Mouse (Mus musculus) erythroid progenitor cell, adult 5-6 weeks (primary cell): ENCODE measurements around the gene Zfp790. TPM values are rescaled to one million over a fixed set of nuclear protein-coding genes. Genes with fewer than 3 reads are reported as not detected.
A peak's percentile ranks its signal among the peaks of the same experiment; 100 is the strongest.
"Not testable (repeated sequence)": the region's sequence is repeated elsewhere in the genome, so short reads cannot be mapped to it uniquely, and the experiment has no call there.

ENCODE experiments used
- ATAC-seq: replicated peaks from 2 replicates; pipeline ENCODE4 v1.8.0; 2016; ENCODE audit warnings: moderate number of reproducible peaks, mild to moderate bottlenecking, moderate TSS enrichment, inconsistent platforms; ENCODE audit not compliant: poor library complexity, low FRiP score, severe bottlenecking
- total RNA-seq, 2 experiments: library from RNA; stranded (forward) in 1 of 2; stranded (reverse) in 1 of 2; fragments of 150-400 nt in 1 of 2; fragments of 186-747, 209-891 nt in 1 of 2; gene quantifications; 2 replicates each; pipeline versions ENCODE4 v1.2.3 to v1.2.4; 2015 to 2017; ENCODE audit warnings: low replicate concordance in 2 of 2

The Zfp790 gene
- total RNA-seq, 2 experiments from 2014 or later = 4.2 to 5.0 TPM

DNA sequence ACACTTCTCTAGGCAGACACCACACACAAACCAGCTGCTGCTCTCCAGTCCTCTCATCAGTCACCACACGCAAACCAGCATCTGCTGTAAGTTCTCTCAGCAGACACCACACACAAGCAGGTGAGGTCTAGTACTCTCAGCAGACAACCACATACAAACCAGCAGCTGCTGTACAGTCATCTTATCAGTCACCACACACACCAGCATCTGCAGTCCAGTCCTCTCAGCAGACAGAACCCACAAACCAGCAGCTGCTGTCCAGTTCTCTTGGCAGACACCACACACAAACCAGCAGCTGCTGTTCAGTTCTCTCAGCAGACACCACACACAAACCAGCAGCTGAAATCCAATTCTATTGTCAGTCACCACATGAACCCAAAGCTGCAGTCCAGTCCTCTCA, 20.9 kb downstream of the Zfp790 start:
- no peak for ATAC-seq

DNA sequence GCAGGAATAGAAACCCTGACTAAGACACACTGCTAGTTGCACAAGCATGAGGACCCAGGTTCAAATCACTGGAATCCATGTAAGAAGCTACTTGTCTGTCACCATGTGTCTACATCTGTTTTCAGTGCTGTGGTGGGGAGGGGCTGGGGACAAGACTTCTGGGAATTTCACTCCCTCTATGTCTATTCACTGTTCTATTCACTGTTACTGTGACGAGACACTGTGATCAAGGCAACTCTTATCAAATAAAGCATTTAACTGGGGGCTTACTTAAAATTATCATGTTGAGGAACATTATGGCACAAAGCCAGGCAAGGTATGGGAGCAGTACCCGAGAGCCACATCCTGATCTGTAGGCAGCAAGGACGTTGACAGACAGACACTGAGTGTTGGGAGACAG, 23.3 kb downstream of the Zfp790 start:
- no peak for ATAC-seq

DNA sequence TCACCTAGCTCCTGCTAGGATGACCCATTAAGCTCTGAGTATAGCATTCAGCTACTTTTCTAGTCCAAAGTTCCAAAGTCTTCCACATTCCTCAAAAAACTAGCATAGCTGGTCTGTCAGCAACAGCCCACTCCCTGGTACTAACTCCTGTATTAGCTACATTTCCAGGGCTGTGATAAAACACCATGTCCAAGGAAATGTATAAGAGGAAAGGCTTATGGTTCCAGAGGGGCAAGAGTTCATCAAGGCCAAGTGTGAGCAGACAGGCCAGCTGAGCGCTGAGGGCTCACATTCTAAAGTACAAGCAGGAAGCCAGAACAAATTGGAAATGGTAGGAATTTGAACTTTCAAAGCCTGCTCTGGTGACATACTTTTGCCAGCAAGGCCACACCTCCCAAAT, 26.2 kb downstream of the Zfp790 start:
- no peak for ATAC-seq

DNA sequence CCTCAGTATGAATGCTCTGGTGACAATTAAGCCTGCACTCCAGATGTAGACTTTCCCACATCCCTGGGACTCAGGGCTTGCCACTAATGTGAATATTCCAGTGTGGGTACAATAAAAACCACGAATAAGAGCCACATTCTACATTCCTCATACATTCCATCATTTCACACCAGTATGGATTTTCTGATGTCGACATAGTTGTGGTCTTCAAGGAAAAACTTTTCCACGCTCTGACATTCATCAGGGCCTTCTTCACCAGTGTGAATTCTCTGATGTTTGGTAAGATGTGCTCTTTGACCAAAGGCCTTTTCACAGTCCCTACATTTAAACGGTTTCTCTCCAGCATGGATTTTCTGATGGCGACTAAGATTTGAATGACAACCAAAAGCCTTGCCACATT, 28.7 kb downstream of the Zfp790 start:
- ATAC-seq = no peak

DNA sequence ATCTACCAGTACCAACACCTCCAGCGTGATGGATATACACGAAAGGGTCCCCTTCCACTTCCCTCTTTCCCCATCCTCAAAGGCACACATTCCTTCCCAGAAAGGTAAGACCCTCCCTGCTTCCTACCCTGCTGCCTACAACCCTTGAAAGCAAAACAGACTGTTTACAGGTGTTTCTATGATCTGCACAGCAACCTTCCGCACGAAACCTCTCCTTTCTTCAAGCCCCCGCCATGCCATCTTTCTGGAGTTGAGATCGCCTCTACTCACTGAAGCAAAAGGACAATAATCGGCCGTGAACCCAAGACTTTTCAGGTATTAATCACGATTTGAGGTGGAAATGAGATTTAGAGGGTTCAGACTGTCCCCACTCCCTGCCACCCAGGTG, 36.9 kb downstream of the Zfp790 start:
- ATAC-seq = no peak

DNA sequence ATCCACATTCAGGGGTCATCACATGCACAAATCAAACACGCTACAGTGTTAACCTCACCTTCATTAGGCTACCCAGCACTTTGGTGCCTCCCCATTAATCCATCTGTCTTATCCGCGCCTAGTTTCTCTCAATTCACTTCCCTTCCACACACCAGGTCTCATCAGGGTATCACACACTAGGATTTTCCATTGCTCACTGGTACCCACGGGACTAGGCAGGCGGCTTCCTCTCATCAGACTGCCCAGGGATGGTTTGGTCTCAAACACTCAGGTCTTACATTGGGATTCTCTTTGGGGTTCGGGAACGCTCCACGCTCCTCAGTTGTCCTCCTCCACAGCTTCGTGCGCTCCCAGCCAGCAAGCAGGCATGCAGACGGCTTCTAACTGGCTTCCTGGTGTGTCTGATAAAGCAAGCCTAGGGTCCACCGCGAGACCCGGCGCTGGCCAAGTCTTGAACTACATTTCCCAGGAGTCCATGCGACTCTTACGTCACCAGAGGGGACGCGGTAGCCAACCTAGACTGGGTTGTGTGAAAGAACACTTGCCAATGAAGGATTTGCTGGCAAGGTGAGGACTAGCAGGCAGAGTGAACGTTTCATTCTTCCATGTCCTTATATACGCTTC, 37.4 kb downstream of the Zfp790 start, which contains the start of gene Zfp940:
Gene Zfp940, minus strand, starts transcription at position 451 of the 624 bp plus-strand sequence.
- ATAC-seq = peak; percentile 61

DNA sequence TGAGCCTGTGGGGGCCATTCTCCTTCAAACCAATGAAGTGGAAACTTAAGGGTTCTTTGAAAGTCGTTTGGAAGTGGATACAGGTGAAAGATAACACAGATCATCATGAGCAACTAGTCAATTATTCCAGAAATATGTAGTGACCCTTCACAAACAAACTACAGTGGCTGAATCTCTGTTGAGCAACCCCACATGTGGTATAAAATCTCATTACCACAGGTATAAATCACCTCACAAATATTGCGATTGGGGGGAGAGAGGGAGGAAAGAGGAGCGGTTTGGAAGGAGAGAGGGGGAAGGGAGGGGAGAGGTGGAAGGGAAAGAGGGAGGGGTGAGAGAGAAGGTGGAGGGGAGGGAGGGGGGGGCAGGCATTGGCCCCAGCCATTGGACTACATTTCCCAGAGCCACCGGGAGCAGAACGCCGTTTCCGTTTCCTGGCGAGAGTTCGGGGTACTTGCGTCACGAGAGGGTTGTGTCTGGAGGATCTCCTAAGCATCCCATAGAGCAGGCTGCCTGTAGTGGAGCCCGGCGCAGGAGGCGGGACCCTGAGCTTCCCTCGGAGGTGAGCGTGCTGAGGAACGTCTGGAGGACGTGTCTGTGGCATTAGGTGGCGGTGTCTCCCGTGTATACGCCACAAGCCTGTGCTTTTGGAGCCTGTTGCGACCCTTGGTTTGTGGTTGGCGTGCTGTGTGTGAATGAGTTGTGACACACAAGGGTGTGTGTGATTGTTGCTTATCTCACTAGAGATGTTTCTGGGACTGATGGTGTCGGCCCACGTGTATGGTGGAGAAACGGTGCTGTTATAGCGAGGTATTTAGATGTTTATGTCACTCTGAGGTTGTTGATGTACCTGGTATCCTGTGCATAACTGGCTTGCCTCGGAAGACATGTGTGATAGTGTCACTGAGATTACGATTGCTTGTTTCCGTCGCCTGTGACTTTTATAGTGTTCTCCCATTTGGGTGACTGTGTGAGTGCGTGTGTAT, 43.9 kb downstream of the Zfp790 start, which contains the start of gene Zfp420:
Gene Zfp420, plus strand, starts transcription at position 448 of the 986 bp plus-strand sequence.
- peak; percentile 30; the same call in 1 of the 2 replicates for ATAC-seq

DNA sequence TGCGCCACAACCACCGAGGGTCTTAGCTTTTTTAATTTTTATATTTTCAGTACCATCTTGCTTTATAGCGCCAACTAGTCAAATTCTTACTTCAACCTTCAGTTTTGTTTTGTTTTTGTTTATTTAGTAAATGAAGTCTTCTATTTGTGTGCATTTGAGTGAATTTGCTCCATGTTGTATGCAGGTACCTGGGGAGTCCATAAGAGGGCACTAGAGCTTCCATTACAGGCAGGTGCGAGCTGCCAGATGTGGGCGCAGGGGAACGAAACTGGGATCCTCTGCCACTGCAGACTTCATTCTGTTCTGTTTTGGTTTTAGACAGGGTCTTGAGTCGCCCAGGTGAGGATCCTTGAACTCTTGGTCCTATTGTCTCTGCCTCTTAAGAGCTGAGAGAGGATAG, 45.7 kb downstream of the Zfp790 start:
- ATAC-seq = no peak

DNA sequence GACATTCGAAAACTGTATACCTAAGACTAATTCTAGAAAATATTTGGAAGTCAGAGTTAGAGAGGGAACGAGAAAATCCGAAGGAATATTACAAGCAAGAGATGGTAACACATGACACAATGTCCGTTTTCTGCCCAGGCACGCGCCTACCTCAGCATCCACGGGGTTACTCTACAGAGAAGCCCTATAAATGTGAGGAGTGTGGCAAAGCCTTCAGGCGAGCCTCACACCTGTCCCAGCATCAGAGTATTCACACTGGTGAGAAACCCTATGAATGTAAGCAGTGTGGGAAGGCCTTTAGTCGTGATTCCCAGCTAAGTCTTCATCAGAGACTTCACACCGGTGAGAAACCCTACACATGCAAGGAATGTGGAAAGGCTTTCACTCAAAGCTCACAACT, 58.3 kb downstream of the Zfp790 start:
- ATAC-seq = no peak

DNA sequence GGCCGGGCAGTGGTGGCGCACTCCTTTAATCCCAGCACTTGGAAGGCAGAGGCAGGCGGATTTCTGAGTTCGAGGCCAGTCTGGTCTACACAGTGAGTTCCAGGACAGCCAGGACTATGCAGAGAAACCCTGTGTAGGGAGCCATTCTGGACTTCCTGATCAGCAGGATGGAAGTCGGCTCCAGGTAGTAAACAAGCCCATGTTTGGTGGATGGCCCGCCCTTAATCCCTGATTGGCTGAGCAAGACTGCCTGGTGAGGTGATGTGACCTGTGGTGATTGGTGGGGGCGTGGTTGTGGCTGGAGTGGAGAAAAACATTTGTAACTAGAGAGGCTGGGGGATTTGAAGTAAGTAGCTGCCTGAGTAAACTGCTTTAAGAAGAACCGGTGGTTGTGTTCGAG, 61.6 kb downstream of the Zfp790 start:
- ATAC-seq = not testable (repeated sequence)

DNA sequence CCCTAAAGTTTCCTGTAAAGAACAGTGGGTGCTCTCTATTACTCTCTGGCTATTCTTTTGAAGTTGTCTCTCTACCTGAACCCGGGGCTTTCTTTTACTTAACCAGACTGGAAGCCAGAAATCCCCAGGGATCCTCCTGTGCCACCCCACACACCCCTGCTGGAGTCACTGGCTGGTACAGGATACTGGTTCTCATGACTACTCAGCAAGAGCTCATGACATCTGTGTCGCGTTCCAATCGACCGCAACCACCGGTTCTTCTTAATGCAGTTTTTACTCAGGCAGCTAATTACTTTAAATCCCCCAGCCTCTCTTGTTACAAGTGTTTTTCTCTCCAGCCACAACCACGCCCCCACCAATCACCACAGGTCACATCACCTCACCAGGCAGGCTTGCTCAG, 64.1 kb downstream of the Zfp790 start:
- ATAC-seq = no peak

Other genes starting within 250 kb of the Zfp790 start
- not detected in 2 replicates for gene Catsperg2, start 89.1 kb upstream of the Zfp790 start, total RNA-seq (2015; ENCODE audit: low replicate concordance)
- gene Catsperg2, start 89.1 kb upstream of the Zfp790 start, total RNA-seq (2017; ENCODE audit: low replicate concordance) = not detected in 2 replicates
- gene Zfp84, start 47.6 kb upstream of the Zfp790 start, total RNA-seq (2015; ENCODE audit: low replicate concordance) = 2.9 and 5.9 TPM in 2 replicates
- 3.5 and 4.7 TPM in 2 replicates for gene Zfp84, start 47.6 kb upstream of the Zfp790 start, total RNA-seq (2017; ENCODE audit: low replicate concordance)
- gene Zfp30, start 32.1 kb upstream of the Zfp790 start, total RNA-seq (2015; ENCODE audit: low replicate concordance) = not detected in 2 replicates
- not detected in 2 replicates for gene Zfp30, start 32.1 kb upstream of the Zfp790 start, total RNA-seq (2017; ENCODE audit: low replicate concordance)
- gene Zfp940, start 37.6 kb downstream of the Zfp790 start, total RNA-seq (2015; ENCODE audit: low replicate concordance) = not detected in 2 replicates
- gene Zfp940, start 37.6 kb downstream of the Zfp790 start, total RNA-seq (2017; ENCODE audit: low replicate concordance) = 0.64 TPM in 1 of 2 replicates, not detected in the other
- 1.1 and 2.9 TPM in 2 replicates for gene Zfp420, start 43.9 kb downstream of the Zfp790 start, total RNA-seq (2015; ENCODE audit: low replicate concordance)
- gene Zfp420, start 43.9 kb downstream of the Zfp790 start, total RNA-seq (2017; ENCODE audit: low replicate concordance) = 0.51 TPM in 1 of 2 replicates, not detected in the other
- 2.9 TPM in 1 of 2 replicates, not detected in the other for gene Zfp27, start 90.5 kb downstream of the Zfp790 start, total RNA-seq (2015; ENCODE audit: low replicate concordance)
- 0.83 and 2.1 TPM in 2 replicates for gene Zfp27, start 90.5 kb downstream of the Zfp790 start, total RNA-seq (2017; ENCODE audit: low replicate concordance)
- gene Zfp383, start 92.1 kb downstream of the Zfp790 start, total RNA-seq (2015; ENCODE audit: low replicate concordance) = 0.36 TPM in 1 of 2 replicates, not detected in the other
- gene Zfp383, start 92.1 kb downstream of the Zfp790 start, total RNA-seq (2017; ENCODE audit: low replicate concordance) = 0.39 TPM in 1 of 2 replicates, not detected in the other
- gene Zfp74, start 138.0 kb downstream of the Zfp790 start, total RNA-seq (2015; ENCODE audit: low replicate concordance) = 4.0 and 4.2 TPM in 2 replicates
- gene Zfp74, start 138.0 kb downstream of the Zfp790 start, total RNA-seq (2017; ENCODE audit: low replicate concordance) = 0.98 and 2.6 TPM in 2 replicates
- 2.5 and 5.4 TPM in 2 replicates for gene Zfp568, start 167.8 kb downstream of the Zfp790 start, total RNA-seq (2015; ENCODE audit: low replicate concordance)
- 4.1 and 4.2 TPM in 2 replicates for gene Zfp568, start 167.8 kb downstream of the Zfp790 start, total RNA-seq (2017; ENCODE audit: low replicate concordance)
- 1.1 TPM in 1 of 2 replicates, not detected in the other for gene Zfp14, start 235.3 kb downstream of the Zfp790 start, total RNA-seq (2015; ENCODE audit: low replicate concordance)
- 0.39 TPM in 1 of 2 replicates, not detected in the other for gene Zfp14, start 235.3 kb downstream of the Zfp790 start, total RNA-seq (2017; ENCODE audit: low replicate concordance)